9 mouse cellular contexts compared by ENCODE assay signal in the genomic region with DNA sequence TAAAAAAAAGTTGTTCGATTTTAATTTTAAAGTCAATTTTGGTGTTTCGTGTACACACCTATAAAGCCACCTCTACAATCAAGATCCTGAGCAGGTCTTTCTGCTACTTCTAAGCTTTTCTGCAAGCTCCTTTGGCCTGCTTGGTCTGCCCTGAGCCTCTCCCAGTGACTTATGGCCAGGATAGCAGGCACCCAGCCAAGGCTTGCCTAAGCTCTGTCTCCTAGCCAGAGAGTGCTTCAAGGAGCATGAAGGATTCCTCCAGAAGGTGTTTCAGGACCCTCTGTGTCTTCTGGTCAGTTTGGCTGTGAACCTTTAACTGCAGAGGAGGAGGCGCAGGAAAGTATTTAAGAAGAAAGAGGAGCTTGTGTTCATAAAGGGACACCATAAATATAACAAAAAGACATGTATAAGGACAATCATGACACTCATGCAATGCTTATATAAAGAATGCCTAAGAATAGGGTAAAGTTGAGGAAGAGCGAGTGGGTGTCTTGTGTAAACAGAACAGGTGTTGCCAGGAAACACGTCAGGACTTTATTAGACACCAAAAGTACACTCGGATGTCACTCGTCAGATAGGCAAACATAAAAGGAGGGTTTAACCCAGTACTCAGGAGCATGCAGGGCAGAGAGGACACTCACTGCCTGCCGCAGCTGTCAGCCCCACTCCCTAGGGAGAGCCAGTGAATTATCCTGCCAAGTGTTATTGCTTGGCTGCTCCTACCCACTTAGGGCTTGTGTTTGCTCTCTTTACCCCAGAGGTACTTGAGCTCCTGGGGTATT. TPM values are rescaled to one million over a fixed set of nuclear protein-coding genes. Genes with fewer than 3 reads are reported as not detected.
DNase-seq lines count a peak whose midpoint lies in the region; ATAC-seq and TF ChIP-seq lines count a peak whose summit lies in the region.
"Had no signal": no experiment of that assay in that cellular context is flagged by ENCODE, and none has a peak within 500 bp of the region (broad histone marks: within the 10 kb centered on the region; RNA-seq: fewer than 3 reads in every experiment).

No protein-coding gene starts in this region.

- 79% methylated on average over 8 of the region's 8 CpGs for WGBS in liver, embryonic 12.5 days (ENCODE audit: insufficient replicate concordance)
- WGBS in liver, embryonic 11.5 days = 78% methylated on average over 8 of the region's 8 CpGs
- 51% methylated on average over 8 of the region's 8 CpGs for WGBS in hindbrain, postnatal 0 days

- no peak overlapping the region for H3K4me3 ChIP-seq in liver, embryonic 12.5 days
- H3K4me3 ChIP-seq in liver, embryonic 11.5 days (ENCODE audit: low read depth, low read length) = no peak overlapping the region
- no peak overlapping the region for H3K4me3 ChIP-seq in hindbrain, postnatal 0 days (ENCODE audit: low read length)
- H3K4me3 ChIP-seq: limb, embryonic 13.5 days had no signal

- H3K4me2 ChIP-seq in liver, embryonic 12.5 days = no peak overlapping the region
- no peak overlapping the region for H3K4me2 ChIP-seq in liver, embryonic 11.5 days
- H3K4me2 ChIP-seq in hindbrain, postnatal 0 days (ENCODE audit: low read depth, low read length) = no peak overlapping the region
- H3K4me2 ChIP-seq: limb, embryonic 13.5 days had no signal

- no peaks in the 10 kb centered on the region for H3K9me3 ChIP-seq in liver, embryonic 12.5 days (replicated peaks)
- H3K9me3 ChIP-seq in liver, embryonic 11.5 days (ENCODE audit: control insufficient read depth, low read length) = no peaks in the 10 kb centered on the region
- H3K9me3 ChIP-seq in hindbrain, postnatal 0 days (ENCODE audit: low read length) = no peaks in the 10 kb centered on the region
- H3K9me3 ChIP-seq: limb, embryonic 13.5 days had no signal

- DNase-seq in liver, embryonic 11.5 days (ENCODE audit: low spot score) = no peak
- peak; percentile 91 to 92 for DNase-seq in adrenal gland, postnatal 36 days
- DNase-seq in gastrocnemius, postnatal 10 days = peak; percentile 80
- peak; percentile 70 for DNase-seq in hindbrain, postnatal 0 days (ENCODE audit: low spot score)
- peak; percentile 72 for DNase-seq in lung, postnatal 36 days
- DNase-seq in right cerebral cortex, postnatal 36 days (ENCODE audit: low spot score in 2 of 2) = no peak
- no peak for DNase-seq in frontal cortex, postnatal 10 days (ENCODE audit: low spot score in 2 of 2)

- no peak overlapping the region for H3K9ac ChIP-seq in liver, embryonic 12.5 days
- H3K9ac ChIP-seq in liver, embryonic 11.5 days (ENCODE audit: low read depth, low read length) = no peak overlapping the region
- no peak overlapping the region for H3K9ac ChIP-seq in hindbrain, postnatal 0 days (replicated peaks; ENCODE audit: low read length)
- H3K9ac ChIP-seq: limb, embryonic 13.5 days had no signal

- peaks cover 59% of the 10 kb centered on the region for H3K4me1 ChIP-seq in liver, embryonic 12.5 days
- H3K4me1 ChIP-seq in liver, embryonic 11.5 days (replicated peaks; ENCODE audit: control insufficient read depth, insufficient read depth, low read length) = peaks cover 22% of the 10 kb centered on the region
- H3K4me1 ChIP-seq in hindbrain, postnatal 0 days (ENCODE audit: insufficient read depth, low read length) = peaks cover 8% of the 10 kb centered on the region

- ATAC-seq in liver, embryonic 12.5 days = no peak
- ATAC-seq in liver, embryonic 11.5 days (replicated peaks; ENCODE audit: low FRiP score) = no peak
- peak; percentile 68 for ATAC-seq in hindbrain, postnatal 0 days

- TF ChIP-seq CTCF in hindbrain, postnatal 0 days (IDR thresholded peaks at IDR 0.05; ENCODE audit: low read depth) = no peak

- peak overlapping the region; percentile 31 for H3K27ac ChIP-seq in liver, embryonic 12.5 days
- H3K27ac ChIP-seq in liver, embryonic 11.5 days (ENCODE audit: low read depth, low read length) = no peak overlapping the region
- peak overlapping the region; percentile 41; the same call in 1 of the 2 replicates for H3K27ac ChIP-seq in hindbrain, postnatal 0 days

- H3K36me3 ChIP-seq in liver, embryonic 12.5 days = no peaks in the 10 kb centered on the region
- H3K36me3 ChIP-seq in liver, embryonic 11.5 days (ENCODE audit: control insufficient read depth, insufficient read depth, low read length) = no peaks in the 10 kb centered on the region
- no peaks in the 10 kb centered on the region for H3K36me3 ChIP-seq in hindbrain, postnatal 0 days (ENCODE audit: insufficient read depth, low read length)
- H3K36me3 ChIP-seq: limb, embryonic 13.5 days had no signal

- no peaks in the 10 kb centered on the region for H3K27me3 ChIP-seq in liver, embryonic 12.5 days (replicated peaks)
- no peaks in the 10 kb centered on the region for H3K27me3 ChIP-seq in liver, embryonic 11.5 days (replicated peaks; ENCODE audit: control insufficient read depth, insufficient read depth, low read length)
- no peaks in the 10 kb centered on the region for H3K27me3 ChIP-seq in hindbrain, postnatal 0 days (ENCODE audit: insufficient read depth, low read length)
- H3K27me3 ChIP-seq: limb, embryonic 13.5 days had no signal

RNA-seq across cellular contexts. Expression of a gene that starts 27.6 kb away (rescaled TPM):
- polyA plus RNA-seq in liver, embryonic 12.5 days (2016; fragmentation: Nextera tagmentation; extraction: Ambion mirVana) = not detected in 2 replicates
- not detected in 2 replicates for polyA plus RNA-seq in liver, embryonic 11.5 days (2014; fragmentation: Nextera tagmentation; extraction: Ambion mirVana)
- total RNA-seq in adrenal gland, postnatal 36 days (2021) = not detected
- not detected for total RNA-seq in gastrocnemius, postnatal 10 days (2021)
- not detected in 2 replicates for total RNA-seq in hindbrain, postnatal 0 days (2014; rRNA removed)
- polyA plus RNA-seq in hindbrain, postnatal 0 days (2015; fragmentation: Nextera tagmentation; extraction: Ambion mirVana) = 0.33 and 0.52 TPM in 2 replicates
- polyA plus RNA-seq: limb, embryonic 13.5 days had no signal

RNA-seq across cellular contexts. Expression of a gene that starts 36.0 kb away (rescaled TPM):
- polyA plus RNA-seq in liver, embryonic 12.5 days (2016; fragmentation: Nextera tagmentation; extraction: Ambion mirVana) = 0.57 and 0.66 TPM in 2 replicates
- polyA plus RNA-seq in liver, embryonic 11.5 days (2014; fragmentation: Nextera tagmentation; extraction: Ambion mirVana) = 1.3 TPM in 2 replicates
- under 1 TPM in 1 of 2 experiments, not detected in 1; 0.36 TPM for total RNA-seq in adrenal gland, postnatal 36 days (2021)
- not detected for total RNA-seq in gastrocnemius, postnatal 10 days (2021)
- not detected in 2 replicates for total RNA-seq in hindbrain, postnatal 0 days (2014; rRNA removed)
- polyA plus RNA-seq in hindbrain, postnatal 0 days (2015; fragmentation: Nextera tagmentation; extraction: Ambion mirVana) = 0.16 TPM in 1 of 2 replicates, not detected in the other

Comparison
In these comparisons a context has a peak if more than half of its experiments do, and no peak if none do; other contexts are left out.
1. DNase-seq: peak in adrenal gland, postnatal 36 days (2 of 2), gastrocnemius, postnatal 10 days (single experiment), hindbrain, postnatal 0 days (single experiment) and lung, postnatal 36 days (single experiment); none in liver, embryonic 11.5 days (single experiment), right cerebral cortex, postnatal 36 days (0 of 2) and frontal cortex, postnatal 10 days (0 of 2).